Mouse (Mus musculus) retina, embryonic 14.5 days (tissue): ENCODE results near the gene Sun5.

Experiments
- DNase-seq: peaks from one replicate; pipeline ENCODE4 v3.0.0-alpha.2; 2015; ENCODE audit warnings: low spot score

Gene Sun5

DNA sequence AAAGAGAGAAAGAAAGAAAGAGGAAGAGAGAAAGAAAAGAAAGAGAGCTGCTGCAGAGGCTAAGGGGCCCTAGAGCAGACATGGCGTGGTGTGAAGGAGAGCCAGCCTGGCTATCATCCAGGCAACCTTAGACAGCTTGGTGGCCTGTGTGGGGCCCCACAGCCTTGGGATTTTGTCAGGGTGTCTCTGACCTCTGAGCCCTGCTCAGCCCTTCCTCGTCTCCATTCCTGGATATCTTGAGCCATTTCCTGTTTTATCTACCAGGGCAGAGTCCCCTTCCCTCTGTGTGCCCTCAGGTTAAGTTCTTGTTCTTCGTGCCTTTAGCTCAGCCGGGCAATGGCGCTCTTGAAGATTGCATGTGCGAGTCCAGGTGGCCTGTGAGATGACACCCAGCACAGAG lies 62.0 kb downstream of the Sun5 start:
- DNase-seq, result no peak

DNA sequence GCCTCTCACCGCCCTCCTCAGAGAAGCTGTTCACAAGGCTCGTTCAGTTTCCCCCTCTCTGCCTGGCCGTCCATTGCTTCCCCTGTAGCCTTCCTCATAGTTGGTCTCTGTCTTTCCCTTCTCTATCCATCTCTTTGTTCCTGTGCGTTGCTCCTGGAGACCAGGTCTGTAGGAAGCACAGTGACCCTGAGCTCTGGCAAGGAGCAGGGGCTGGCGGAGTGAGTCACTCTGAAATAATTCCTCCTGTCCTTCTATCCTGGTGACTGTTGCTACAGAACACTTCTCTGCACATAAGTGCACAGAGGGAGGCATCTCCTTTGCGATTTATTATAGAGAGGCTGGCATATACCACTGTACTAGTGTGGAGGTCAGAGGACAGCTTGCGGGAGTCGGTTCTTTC lies 62.7 kb downstream of the Sun5 start:
- DNase-seq, result no peak

DNA sequence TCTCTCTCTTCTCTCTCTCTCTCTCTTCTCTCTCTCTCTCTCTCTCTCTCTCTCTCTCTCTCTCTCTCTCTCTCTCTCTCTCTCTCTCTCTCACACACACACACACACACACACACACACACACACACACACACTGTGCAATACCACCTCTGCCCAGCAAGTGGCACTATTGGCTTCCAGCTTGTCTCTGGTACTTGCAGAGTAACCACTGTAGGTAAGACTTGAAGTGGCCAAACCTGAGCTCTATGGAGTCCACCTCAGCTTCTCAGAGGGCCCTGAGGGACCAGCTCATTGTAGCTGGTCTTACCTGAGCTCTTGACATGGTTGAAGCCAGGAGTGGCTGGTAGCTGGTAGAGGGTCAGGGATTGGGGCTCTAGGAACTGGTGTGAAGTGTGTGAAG lies 63.4 kb downstream of the Sun5 start:
- peak; percentile 80 for DNase-seq
